23 mouse cellular contexts compared by ENCODE assay signal in genomic region chr6:145557059-145557992, GRCm38 (mm10). TPM values are rescaled to one million over a fixed set of nuclear protein-coding genes. Genes with fewer than 3 reads are reported as not detected.
DNase-seq lines count a peak whose midpoint lies in the region; ATAC-seq and TF ChIP-seq lines count a peak whose summit lies in the region.
"Had no signal": no experiment of that assay in that cellular context is flagged by ENCODE, and none has a peak within 500 bp of the region (broad histone marks: within the 10 kb centered on the region; RNA-seq: fewer than 3 reads in every experiment).

No protein-coding gene starts in this region.

- no peak overlapping the region for H3K27ac ChIP-seq in kidney, embryonic 14.5 days (ENCODE audit: low read depth, low read length)
- H3K27ac ChIP-seq in kidney, adult 2 months (ENCODE audit: insufficient read depth, low read depth, low read length), result no peak overlapping the region
- no peak overlapping the region for H3K27ac ChIP-seq in lung, embryonic 15.5 days
- H3K27ac ChIP-seq in liver, embryonic 14.5 days, result no peak overlapping the region
- H3K27ac ChIP-seq: hindbrain, embryonic 14.5 days; layer of hippocampus, adult 2 months; limb, embryonic 13.5 days; stomach, embryonic 15.5 days had no signal

- no peak for TF ChIP-seq EP300 in liver, embryonic 14.5 days (IDR thresholded peaks at IDR 0.05; ENCODE audit: low read depth)

- H3K9me3 ChIP-seq in kidney, embryonic 14.5 days (ENCODE audit: control insufficient read depth, low read length), result no peaks in the 10 kb centered on the region
- no peaks in the 10 kb centered on the region for H3K9me3 ChIP-seq in lung, embryonic 15.5 days
- no peaks in the 10 kb centered on the region for H3K9me3 ChIP-seq in liver, embryonic 14.5 days (ENCODE audit: control insufficient read depth, low read length)
- H3K9me3 ChIP-seq: stomach, embryonic 15.5 days had no signal

- no peaks in the 10 kb centered on the region for H3K27me3 ChIP-seq in kidney, embryonic 14.5 days (ENCODE audit: control insufficient read depth, insufficient read depth, low read length)
- no peaks in the 10 kb centered on the region for H3K27me3 ChIP-seq in kidney, adult 2 months (replicated peaks; ENCODE audit: control insufficient read depth, insufficient read depth, low read length)
- H3K27me3 ChIP-seq in lung, embryonic 15.5 days, result no peaks in the 10 kb centered on the region
- H3K27me3 ChIP-seq in liver, embryonic 14.5 days (ENCODE audit: control insufficient read depth, insufficient read depth, low read length), result no peaks in the 10 kb centered on the region
- H3K27me3 ChIP-seq: limb, embryonic 13.5 days; stomach, embryonic 15.5 days had no signal

- peak; percentile 55; the same call in 1 of the 2 replicates for ATAC-seq in kidney, embryonic 14.5 days (ENCODE audit: low FRiP score, low TSS enrichment)
- ATAC-seq in lung, embryonic 15.5 days (ENCODE audit: borderline replicate concordance, extremely low read depth, low FRiP score, low TSS enrichment), result peak; percentile 42
- ATAC-seq in liver, embryonic 14.5 days (ENCODE audit: insufficient read depth), result peak; percentile 41; the same call in 1 of the 2 replicates
- ATAC-seq: intestine, embryonic 16.5 days had no signal

- H3K4me3 ChIP-seq in kidney, embryonic 14.5 days (ENCODE audit: low read length), result no peak overlapping the region
- no peak overlapping the region for H3K4me3 ChIP-seq in kidney, adult 2 months (ENCODE audit: insufficient read depth, low read depth, low read length)
- H3K4me3 ChIP-seq in lung, embryonic 15.5 days, result no peak overlapping the region
- H3K4me3 ChIP-seq in liver, embryonic 14.5 days (ENCODE audit: insufficient read depth in 1 of 2, low read depth in 2 of 2, low read length in 2 of 2), result no peak overlapping the region
- H3K4me3 ChIP-seq: layer of hippocampus, adult 2 months; limb, embryonic 13.5 days; megakaryocyte, embryonic 14.5 days; stomach, embryonic 15.5 days had no signal

- 63% methylated on average over 15 of the region's 15 CpGs for WGBS in kidney, embryonic 14.5 days
- 76% methylated on average over 15 of the region's 15 CpGs for WGBS in kidney, adult 2 months
- WGBS in lung, embryonic 15.5 days, result 46% methylated on average over 15 of the region's 15 CpGs
- WGBS in liver, embryonic 14.5 days (ENCODE audit: insufficient replicate concordance), result 27% methylated on average over 15 of the region's 15 CpGs

- no peak overlapping the region for H3K4me2 ChIP-seq in kidney, embryonic 14.5 days (replicated peaks; ENCODE audit: low read depth, low read length)
- H3K4me2 ChIP-seq in lung, embryonic 15.5 days, result no peak overlapping the region
- H3K4me2 ChIP-seq in liver, embryonic 14.5 days (ENCODE audit: low read depth), result no peak overlapping the region
- H3K4me2 ChIP-seq: hindbrain, embryonic 14.5 days; limb, embryonic 13.5 days; stomach, embryonic 15.5 days had no signal

- no peak for TF ChIP-seq POLR2A in kidney, adult 2 months (IDR thresholded peaks at IDR 0.05; ENCODE audit: low read depth, low read length)

- H3K36me3 ChIP-seq in kidney, embryonic 14.5 days (ENCODE audit: control insufficient read depth, insufficient read depth, low read length), result no peaks in the 10 kb centered on the region
- H3K36me3 ChIP-seq in kidney, adult 2 months (ENCODE audit: control insufficient read depth, insufficient read depth, low read length), result no peaks in the 10 kb centered on the region
- no peaks in the 10 kb centered on the region for H3K36me3 ChIP-seq in lung, embryonic 15.5 days
- H3K36me3 ChIP-seq in liver, embryonic 14.5 days (replicated peaks; ENCODE audit: control insufficient read depth, insufficient read depth, low read depth), result no peaks in the 10 kb centered on the region
- H3K36me3 ChIP-seq: limb, embryonic 13.5 days; stomach, embryonic 15.5 days had no signal

- H3K4me1 ChIP-seq in kidney, embryonic 14.5 days (ENCODE audit: control insufficient read depth, insufficient read depth, low read length), result no peaks in the 10 kb centered on the region
- no peaks in the 10 kb centered on the region for H3K4me1 ChIP-seq in kidney, adult 2 months (ENCODE audit: control insufficient read depth, insufficient read depth, low read length)
- peaks cover 10% of the 10 kb centered on the region for H3K4me1 ChIP-seq in lung, embryonic 15.5 days
- H3K4me1 ChIP-seq in liver, embryonic 14.5 days (replicated peaks; ENCODE audit: control insufficient read depth in 2 of 2, insufficient read depth in 2 of 2, low read length in 1 of 2), result peaks cover 0 to 4% of the 10 kb centered on the region in 2 experiments; a peak in 2 of 4 replicates
- H3K4me1 ChIP-seq: limb, embryonic 13.5 days; stomach, embryonic 15.5 days had no signal

- TF ChIP-seq CTCF in kidney, adult 2 months (conservative IDR thresholded peaks at IDR 0.05; ENCODE audit: insufficient read depth, insufficient read length, low read depth, low read length), result no peak
- TF ChIP-seq CTCF in liver, embryonic 14.5 days (IDR thresholded peaks at IDR 0.05; ENCODE audit: low read depth), result no peak

- no peak overlapping the region for H3K9ac ChIP-seq in kidney, embryonic 14.5 days (ENCODE audit: low read depth, low read length)
- no peak overlapping the region for H3K9ac ChIP-seq in lung, embryonic 15.5 days
- no peak overlapping the region for H3K9ac ChIP-seq in liver, embryonic 14.5 days (replicated peaks)
- H3K9ac ChIP-seq: hindbrain, embryonic 14.5 days; limb, embryonic 13.5 days; stomach, embryonic 15.5 days had no signal

- DNase-seq in kidney, adult 2 months, result no peak
- no peak for DNase-seq in lung, postnatal 14 days
- DNase-seq in NIH3T3 (ENCODE audit: low read depth), result peak; percentile 50
- no peak for DNase-seq in liver, embryonic 14.5 days (ENCODE audit: low read depth in 3 of 3, low spot score in 3 of 3)
- DNase-seq in adrenal gland, adult 8-10 months, result no peak
- no peak for DNase-seq in ovary, postnatal 14 days (ENCODE audit: low spot score)
- DNase-seq: cerebellum, postnatal 14 days; heart, postnatal 14 days; thymus, postnatal 25 days had no signal

RNA-seq across cellular contexts. Expression of gene Lmntd1, which starts 56.8 kb away (rescaled TPM):
- polyA plus RNA-seq in kidney, embryonic 14.5 days (2014; fragmentation: Nextera tagmentation; extraction: Ambion mirVana), result 1.5 and 2.0 TPM in 2 replicates
- 0.34 and 0.37 TPM in 2 replicates for polyA plus RNA-seq in kidney, adult 2 months (2012; rRNA removed)
- polyA plus RNA-seq in lung, embryonic 15.5 days (2015; fragmentation: Nextera tagmentation; extraction: Ambion mirVana), result 0.97 and 1.9 TPM in 2 replicates
- 0.02 TPM in 1 of 2 replicates, not detected in the other for polyA plus RNA-seq in liver, embryonic 14.5 days (2012; rRNA removed)
- 0.06 TPM in 1 of 2 replicates, not detected in the other for polyA plus RNA-seq in liver, embryonic 14.5 days (2014; fragmentation: Nextera tagmentation; extraction: Ambion mirVana)
- total RNA-seq in adrenal gland, adult 8-10 months (2022), result under 1 TPM; 0.26 to 0.89 (median 0.65) TPM
- total RNA-seq: monocyte, adult 5-6 weeks had no signal

RNA-seq across cellular contexts. Expression of gene Tuba3b, which starts 58.2 kb away (rescaled TPM):
- not detected in 2 replicates for polyA plus RNA-seq in kidney, embryonic 14.5 days (2014; fragmentation: Nextera tagmentation; extraction: Ambion mirVana)
- 0.17 and 0.58 TPM in 2 replicates for polyA plus RNA-seq in kidney, adult 2 months (2012; rRNA removed)
- not detected in 2 replicates for polyA plus RNA-seq in lung, embryonic 15.5 days (2015; fragmentation: Nextera tagmentation; extraction: Ambion mirVana)
- not detected in 2 replicates for polyA plus RNA-seq in liver, embryonic 14.5 days (2012; rRNA removed)
- polyA plus RNA-seq in liver, embryonic 14.5 days (2014; fragmentation: Nextera tagmentation; extraction: Ambion mirVana), result not detected in 2 replicates
- total RNA-seq in adrenal gland, adult 8-10 months (2022), result under 1 TPM in 1 of 4 experiments, not detected in 3; 0.26 TPM
- total RNA-seq: gastrocnemius, postnatal 4 days; layer of hippocampus, adult 2 months; left cerebral cortex, adult 8-10 months; monocyte, adult 5-6 weeks had no signal
- polyA plus RNA-seq: embryonic facial prominence, embryonic 11.5 days; frontal cortex, adult 2 months; hindbrain, embryonic 14.5 days; intestine, embryonic 16.5 days; limb, embryonic 13.5 days; neural tube, embryonic 14.5 days; stomach, embryonic 15.5 days had no signal
